Mouse (Mus musculus): Measurements from ENCODE around the gene Mark3. TPM values are rescaled to one million over a fixed set of nuclear protein-coding genes. Genes with fewer than 3 reads are reported as not detected.

Gene Mark3
- total RNA-seq (2023), result 10 to 100 TPM; 75.3 to 78.6 TPM

GRCm38 (mm10) chr12:111574074-111574886 lies at the start of gene Mark3:
Gene Mark3, plus strand, starts transcription at chr12:111574523.

GRCm38 (mm10) chr12:111537796-111538291 lies 36.5 kb upstream of the Mark3 start, which contains the start of gene Eif5:
Gene Eif5, plus strand, starts transcription at chr12:111538016.

GRCm38 (mm10) chr12:111672176-111672575 lies 97.9 kb downstream of the Mark3 start, which contains the start of gene Ckb:
Gene Ckb, minus strand, starts transcription at chr12:111672338.

GRCm38 (mm10) chr12:111677882-111678669 lies 103.8 kb downstream of the Mark3 start, which contains the start of gene Trmt61a:
Gene Trmt61a, plus strand, starts transcription at chr12:111678105.

Other genes starting within 250 kb of the Mark3 start
- 10 to 100 TPM; 92.7 to 98.8 TPM for gene Cdc42bpb, start 196.8 kb upstream of the Mark3 start, total RNA-seq (2023)
- gene Lbhd2, start 167.7 kb upstream of the Mark3 start, total RNA-seq (2023), result not detected
- 1 to 10 TPM; 2.1 to 2.3 TPM for gene Exoc3l4, start 157.5 kb upstream of the Mark3 start, total RNA-seq (2023)
- 100 to 1,000 TPM; 278 to 292 TPM for gene Tnfaip2, start 132.1 kb upstream of the Mark3 start, total RNA-seq (2023)
- not detected for gene Gm266, start 88.7 kb upstream of the Mark3 start, total RNA-seq (2023)
- gene Eif5, start 36.5 kb upstream of the Mark3 start, total RNA-seq (2023), result 100 to 1,000 TPM; 665 to 707 TPM
- gene Ckb, start 97.8 kb downstream of the Mark3 start, total RNA-seq (2023), result 10 to 100 TPM; 49.9 to 50.1 TPM
- gene Trmt61a, start 103.6 kb downstream of the Mark3 start, total RNA-seq (2023), result 1 to 10 TPM; 7.4 to 7.9 TPM
- gene Bag5, start 138.7 kb downstream of the Mark3 start, total RNA-seq (2023), result 10 to 100 TPM; 18.2 to 21.6 TPM
- 10 to 100 TPM; 28.1 to 29.9 TPM for gene Apopt1, start 138.7 kb downstream of the Mark3 start, total RNA-seq (2023)
- 100 to 1,000 TPM; 118 to 119 TPM for gene Klc1, start 184.3 kb downstream of the Mark3 start, total RNA-seq (2023)
- gene Xrcc3, start 239.3 kb downstream of the Mark3 start, total RNA-seq (2023), result 1 to 10 TPM in 1 of 2 experiments, under 1 TPM in 1; 0.79 to 1.4 TPM
- 10 to 100 TPM in 1 of 2 experiments, 1 to 10 TPM in 1; 5.4 to 10.1 TPM for gene Zfyve21, start 239.6 kb downstream of the Mark3 start, total RNA-seq (2023)